Mouse (Mus musculus) frontal cortex, adult (tissue): ENCODE measurements at regions not wholly inside any gene's neighbourhood (a gene's known extent, or its start where the extent isn't known, plus 50 kb on each side); places are given as distances from the start of the nearest gene placed in this dataset.
"Not testable (repeated sequence)": the region's sequence is repeated elsewhere in the genome, so short reads cannot be mapped to it uniquely, and the experiment has no call there.

Source experiments
- ATAC-seq: cut with Nextera tagmentation; 2 replicates; pipeline ENCODE4 v1.9.2; 2017; ENCODE audit warnings: mild to moderate bottlenecking, moderate library complexity, mixed read lengths; ENCODE audit not compliant: low TSS enrichment

- not testable (repeated sequence) for ATAC-seq
Measured at GRCm38 (mm10) chr14:53723611-53724010, 530.3 kb downstream of the Dad1 start.

GRCm38 (mm10) chr14:53721901-53722300 lies 532.0 kb downstream of the Dad1 start:
- not testable (repeated sequence) for ATAC-seq

DNA sequence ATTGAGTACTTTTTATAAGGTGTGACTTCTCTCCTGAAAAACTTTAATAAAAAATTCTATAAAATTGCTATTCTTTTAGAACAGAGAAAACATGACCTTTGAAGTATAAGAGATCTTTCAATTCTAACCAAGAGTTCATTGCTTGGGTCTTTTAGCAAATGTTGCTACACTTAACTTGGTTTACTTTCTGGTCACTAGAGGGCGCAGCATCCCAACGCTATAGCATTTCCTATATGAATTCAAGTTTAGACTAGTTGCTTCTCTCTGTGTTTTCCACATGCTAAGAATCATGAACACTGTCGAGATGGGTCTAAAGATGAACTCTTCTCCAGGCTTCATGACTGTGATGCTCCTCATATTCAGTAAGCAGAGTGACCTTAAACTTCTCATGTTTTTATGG lies 544.3 kb downstream of the Dad1 start:
- ATAC-seq, result peak; percentile 92

DNA sequence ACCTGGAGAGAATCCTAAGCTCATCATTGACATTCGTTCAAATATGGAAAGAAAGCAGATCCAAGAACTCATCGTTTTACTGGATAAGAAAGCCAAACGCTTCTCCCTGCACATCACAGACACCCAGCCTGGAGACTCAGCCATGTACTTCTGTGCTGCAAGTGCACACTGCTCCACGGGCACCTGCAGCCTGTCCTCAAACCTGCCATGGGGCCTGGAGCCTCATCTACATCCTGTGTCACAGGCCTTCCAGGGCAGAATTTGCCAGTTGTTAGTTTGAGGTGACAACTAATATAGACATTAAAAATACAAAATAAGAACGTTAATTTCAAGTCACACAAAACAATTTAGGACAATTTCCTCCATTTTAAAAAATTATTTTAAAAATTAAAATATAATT lies 549.6 kb downstream of the Dad1 start:
- not testable (repeated sequence) for ATAC-seq

DNA sequence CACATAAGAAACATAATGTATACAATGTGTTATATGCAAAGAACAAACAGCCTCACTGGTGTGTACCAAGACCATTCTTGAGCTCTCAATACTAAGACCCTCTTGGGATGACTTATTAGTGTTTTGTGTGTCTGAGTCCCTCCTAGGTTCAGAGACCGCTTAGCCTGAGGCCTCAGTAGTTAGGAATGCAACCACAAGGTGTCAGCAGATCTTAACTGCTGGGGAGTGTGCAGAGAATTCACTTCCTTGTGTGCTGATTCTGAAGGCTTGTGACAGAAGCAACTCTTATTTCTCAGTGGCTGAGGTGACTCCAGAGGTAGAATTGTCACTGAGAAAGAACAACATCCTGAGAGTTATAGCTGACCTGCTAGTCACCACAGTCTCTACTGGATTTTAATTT lies 550.3 kb downstream of the Dad1 start:
- ATAC-seq, result peak; percentile 82

DNA sequence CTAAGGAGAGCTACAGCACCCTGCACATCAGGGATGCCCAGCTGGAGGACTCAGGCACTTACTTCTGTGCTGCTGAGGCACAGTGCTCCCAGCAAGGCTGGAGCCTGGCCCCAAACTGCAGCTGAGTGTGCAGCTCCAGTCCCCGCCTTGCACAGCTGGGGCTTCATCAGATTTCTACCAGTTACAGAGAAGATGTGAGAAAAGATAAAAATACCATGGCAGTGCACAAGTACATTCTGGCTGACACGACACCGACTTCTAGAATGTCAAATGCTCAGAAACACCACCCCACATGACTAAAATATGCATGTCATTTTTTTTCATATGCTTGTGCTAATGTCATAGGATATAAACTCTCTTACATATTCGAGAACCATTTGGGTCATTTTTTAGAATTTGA lies 569.8 kb downstream of the Dad1 start:
- peak; percentile 74 for ATAC-seq

DNA sequence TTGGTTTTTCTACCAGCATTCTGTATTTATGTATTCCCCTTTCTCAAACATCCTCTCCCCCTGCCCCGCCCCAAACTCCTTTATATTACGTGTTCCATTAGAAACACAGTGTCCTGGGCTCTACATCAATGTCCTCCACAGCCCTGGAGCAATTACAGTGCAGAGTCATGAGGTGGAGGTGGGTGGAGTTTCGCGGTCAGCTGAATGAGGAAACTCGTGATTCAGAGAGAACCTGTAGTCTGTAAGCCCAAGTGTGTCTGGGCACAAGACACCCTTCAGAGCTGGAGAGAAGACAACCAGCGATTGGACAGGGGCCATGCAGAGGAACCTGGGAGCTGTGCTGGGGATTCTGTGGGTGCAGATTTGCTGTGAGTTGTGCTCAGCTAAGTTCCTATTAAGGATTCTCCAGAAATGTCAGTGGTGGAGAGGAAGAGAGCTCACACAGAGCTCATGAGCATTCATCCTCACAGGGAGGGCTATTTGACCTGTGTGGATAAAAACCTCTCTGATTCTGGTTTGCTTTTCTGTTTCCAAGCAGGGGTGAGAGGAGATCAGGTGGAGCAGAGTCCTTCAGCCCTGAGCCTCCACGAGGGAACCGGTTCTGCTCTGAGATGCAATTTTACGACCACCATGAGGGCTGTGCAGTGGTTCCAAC lies 570.4 kb downstream of the Dad1 start:
- peak; percentile 55; the same call in 1 of the 2 replicates for ATAC-seq

DNA sequence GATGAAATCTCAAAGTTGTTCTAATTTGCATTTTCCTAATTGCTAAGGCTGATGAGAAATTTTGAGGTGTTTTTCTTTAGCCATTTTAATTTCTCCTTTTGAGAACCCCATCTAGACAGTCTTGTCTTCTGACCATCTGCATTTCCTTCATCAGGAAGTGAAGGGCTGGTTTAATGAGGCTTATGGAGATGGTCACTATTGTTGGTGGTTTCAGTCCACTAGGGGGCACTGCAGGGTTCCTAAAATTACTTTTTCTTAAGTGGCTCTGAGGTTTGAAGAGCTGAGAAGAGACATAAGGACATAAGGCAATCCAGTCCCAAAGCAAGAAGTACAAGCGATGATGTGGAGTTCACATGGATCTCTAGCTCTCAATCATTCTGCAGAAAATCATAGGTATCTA lies 571.2 kb downstream of the Dad1 start:
- ATAC-seq, result 0 out of 2 replicates have a peak, but pooled peaks have one; percentile 38

GRCm38 (mm10) chr14:53681320-53681719 lies 572.6 kb downstream of the Dad1 start:
- ATAC-seq, result not testable (repeated sequence)

DNA sequence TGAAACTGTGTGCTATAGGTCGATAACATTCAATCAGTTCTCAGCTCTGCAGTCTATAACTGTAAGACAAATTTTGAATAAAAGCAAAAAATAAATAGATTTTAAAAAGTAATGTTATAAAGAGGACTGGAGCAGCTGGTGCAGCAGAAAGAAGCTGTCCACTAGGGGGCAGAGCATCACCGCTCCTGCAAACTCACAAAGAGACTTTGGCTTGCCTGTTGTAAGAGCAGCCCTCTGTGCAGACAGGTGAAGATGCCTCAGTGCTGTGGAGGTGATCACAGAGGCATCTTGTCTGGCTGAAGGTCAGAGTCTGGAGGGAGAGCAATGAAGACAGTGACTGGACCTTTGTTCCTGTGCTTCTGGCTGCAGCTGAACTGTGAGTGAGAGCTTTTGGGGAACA lies 588.2 kb downstream of the Dad1 start:
- peak; percentile 95 for ATAC-seq

- not testable (repeated sequence) for ATAC-seq
Measured at GRCm38 (mm10) chr14:53662700-53663355, 591.1 kb downstream of the Dad1 start.

DNA sequence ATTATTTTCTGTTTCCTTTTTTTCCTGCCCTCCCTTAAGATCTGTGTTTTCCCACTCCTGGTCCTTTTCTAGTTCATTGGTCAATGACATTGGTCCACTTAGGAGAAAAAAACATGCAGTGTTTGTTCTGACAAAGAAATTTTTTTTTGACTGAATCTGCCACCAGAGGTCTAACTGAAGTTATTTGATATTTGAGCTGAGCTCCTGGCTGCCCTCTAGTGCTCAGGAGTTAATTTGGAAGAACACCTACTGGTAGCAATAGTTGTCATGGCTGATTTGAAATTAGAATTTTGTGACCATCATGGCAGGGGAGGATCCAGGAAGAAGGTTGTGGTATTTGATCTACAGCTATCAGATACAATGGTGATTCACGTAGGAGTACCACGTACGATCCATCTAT lies 599.2 kb downstream of the Dad1 start:
- peak; percentile 69 for ATAC-seq

DNA sequence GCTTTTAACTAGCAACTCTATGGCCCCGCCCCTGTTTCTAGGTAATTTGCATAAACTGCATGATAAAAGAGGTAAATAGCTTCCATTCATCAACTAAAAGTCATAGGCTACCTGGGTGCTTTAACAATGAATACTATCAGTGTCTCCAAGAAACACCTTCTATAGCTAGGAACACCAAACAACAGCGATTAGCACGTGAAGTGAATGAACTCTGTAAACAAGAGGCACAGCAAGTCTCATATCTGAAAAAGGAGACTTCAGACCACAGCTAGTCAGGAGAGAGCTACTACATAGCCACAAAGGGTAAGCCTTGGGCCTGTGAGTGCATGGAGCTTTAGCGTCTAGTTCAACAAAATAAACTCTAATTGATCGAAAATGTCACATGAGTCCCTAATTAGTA lies 602.8 kb downstream of the Dad1 start:
- not testable (repeated sequence) for ATAC-seq

DNA sequence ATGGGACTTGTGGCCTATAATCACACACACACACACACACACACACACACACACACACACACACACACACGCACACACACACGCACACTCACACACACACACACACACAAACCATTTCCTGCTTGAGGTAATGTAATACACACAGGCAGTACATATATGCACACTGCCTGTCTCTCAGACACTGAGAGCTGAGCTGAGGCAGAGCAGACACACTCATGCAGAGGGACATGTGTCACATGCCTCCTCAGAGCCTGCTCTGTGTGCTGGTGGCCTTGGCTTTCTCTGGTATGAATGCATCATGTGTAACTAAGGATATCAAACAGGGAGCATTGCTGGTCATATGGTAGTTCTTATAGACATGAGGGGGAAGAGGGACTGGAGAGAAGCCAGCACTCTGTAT lies 604.7 kb downstream of the Dad1 start:
- not testable (repeated sequence) for ATAC-seq

GRCm38 (mm10) chr14:53640441-53640840 lies 613.5 kb downstream of the Dad1 start:
- ATAC-seq, result not testable (repeated sequence)

- ATAC-seq, result peak; percentile 85
Measured at GRCm38 (mm10) chr14:53637664-53638063, 616.2 kb downstream of the Dad1 start.

- not testable (repeated sequence) for ATAC-seq
Measured at GRCm38 (mm10) chr14:53635206-53635605, 618.7 kb downstream of the Dad1 start.

GRCm38 (mm10) chr14:53634320-53634979 lies 619.5 kb downstream of the Dad1 start:
- ATAC-seq, result not testable (repeated sequence)

DNA sequence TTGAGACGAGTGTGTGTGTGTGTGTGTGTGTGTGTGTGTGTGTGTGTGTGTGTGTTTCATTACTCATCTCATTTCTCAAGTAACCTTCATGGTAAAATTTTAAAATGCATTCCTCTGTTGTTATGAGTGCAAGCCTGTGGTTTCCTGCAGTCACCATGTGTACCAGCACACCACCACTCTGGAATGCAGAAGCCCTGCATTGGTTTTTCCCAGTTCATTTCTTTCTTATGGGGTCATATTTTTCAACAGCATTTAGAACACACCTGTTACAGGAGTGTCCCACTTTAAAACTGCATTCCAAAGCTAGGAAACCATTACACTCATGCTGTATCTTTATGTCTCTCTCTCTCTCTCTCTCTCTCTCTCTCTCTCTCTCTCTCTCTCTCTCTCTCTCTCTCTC lies 620.2 kb downstream of the Dad1 start:
- ATAC-seq, result not testable (repeated sequence)

DNA sequence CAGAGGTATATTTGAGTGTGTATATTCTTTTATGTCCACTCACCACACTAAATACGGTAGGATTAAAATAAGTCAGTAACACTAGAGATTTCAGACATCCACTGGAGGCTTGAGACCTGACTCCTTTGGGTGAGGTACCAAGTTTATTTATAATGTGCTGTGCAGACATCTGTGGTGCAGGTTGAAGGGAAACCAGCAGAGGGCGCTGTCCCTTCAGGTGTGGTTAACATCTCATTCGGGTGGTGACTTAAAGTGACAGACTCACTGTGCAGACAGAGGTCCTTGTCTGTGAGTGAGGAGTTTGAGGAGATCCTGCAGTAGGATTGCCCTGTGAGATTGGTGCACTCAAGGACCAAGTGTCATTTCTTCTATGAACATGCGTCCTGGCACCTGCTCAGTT lies 632.5 kb downstream of the Dad1 start:
- ATAC-seq, result not testable (repeated sequence)

- not testable (repeated sequence) for ATAC-seq
Measured at GRCm38 (mm10) chr14:53616061-53616460, 637.8 kb downstream of the Dad1 start.

DNA sequence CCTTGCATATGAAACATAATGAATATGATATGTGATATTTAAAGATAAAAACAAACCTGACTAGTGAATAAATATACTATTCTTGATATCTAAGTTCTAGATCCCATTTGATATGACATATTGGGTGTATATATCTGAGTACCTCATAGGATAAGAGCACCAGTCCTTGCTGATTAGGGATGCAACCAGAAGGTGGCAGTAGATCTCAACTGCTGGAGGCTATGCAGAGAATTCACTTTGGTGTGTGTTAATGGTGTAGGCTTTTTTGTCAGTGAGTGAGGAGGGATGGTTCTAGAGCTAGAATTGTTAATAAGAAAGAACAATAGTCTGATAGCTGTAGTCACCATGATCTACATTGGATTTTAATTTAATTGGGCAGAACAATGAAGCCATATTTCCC lies 639.6 kb downstream of the Dad1 start:
- no peak; the same call in 1 of the 2 replicates for ATAC-seq

- not testable (repeated sequence) for ATAC-seq
Measured at GRCm38 (mm10) chr14:53599299-53599698, 654.6 kb downstream of the Dad1 start.
